Mouse (Mus musculus): ENCODE data around the gene Lrp5. TPM values are rescaled to one million over a fixed set of nuclear protein-coding genes. Genes with fewer than 3 reads are reported as not detected.
A peak's percentile ranks its signal among the peaks of the same experiment; 100 is the strongest.

The Lrp5 gene
- polyA plus RNA-seq, 1 experiment from 2014 or later = 1.4 TPM

GRCm38 (mm10) chr19:3709013-3709787 is 22.8 kb upstream of the Lrp5 start:
- no peak for ATAC-seq (ENCODE audit: low FRiP score, low read depth)
- H3K4me3 ChIP-seq = peak overlapping the region; percentile 90
- no peak overlapping the region for H3K27ac ChIP-seq (replicated peaks)
- peaks cover 29% of the 10 kb centered on the region for H3K4me1 ChIP-seq (replicated peaks)
- peak overlapping the region; percentile 68 for H3K4me2 ChIP-seq
- no peaks in the 10 kb centered on the region for H3K27me3 ChIP-seq
- WGBS = 47% methylated on average over 10 of the region's 10 CpGs
- H3K9me3 ChIP-seq = no peaks in the 10 kb centered on the region
- H3K36me3 ChIP-seq = no peaks in the 10 kb centered on the region
- peak overlapping the region; percentile 90 for H3K9ac ChIP-seq

DNA sequence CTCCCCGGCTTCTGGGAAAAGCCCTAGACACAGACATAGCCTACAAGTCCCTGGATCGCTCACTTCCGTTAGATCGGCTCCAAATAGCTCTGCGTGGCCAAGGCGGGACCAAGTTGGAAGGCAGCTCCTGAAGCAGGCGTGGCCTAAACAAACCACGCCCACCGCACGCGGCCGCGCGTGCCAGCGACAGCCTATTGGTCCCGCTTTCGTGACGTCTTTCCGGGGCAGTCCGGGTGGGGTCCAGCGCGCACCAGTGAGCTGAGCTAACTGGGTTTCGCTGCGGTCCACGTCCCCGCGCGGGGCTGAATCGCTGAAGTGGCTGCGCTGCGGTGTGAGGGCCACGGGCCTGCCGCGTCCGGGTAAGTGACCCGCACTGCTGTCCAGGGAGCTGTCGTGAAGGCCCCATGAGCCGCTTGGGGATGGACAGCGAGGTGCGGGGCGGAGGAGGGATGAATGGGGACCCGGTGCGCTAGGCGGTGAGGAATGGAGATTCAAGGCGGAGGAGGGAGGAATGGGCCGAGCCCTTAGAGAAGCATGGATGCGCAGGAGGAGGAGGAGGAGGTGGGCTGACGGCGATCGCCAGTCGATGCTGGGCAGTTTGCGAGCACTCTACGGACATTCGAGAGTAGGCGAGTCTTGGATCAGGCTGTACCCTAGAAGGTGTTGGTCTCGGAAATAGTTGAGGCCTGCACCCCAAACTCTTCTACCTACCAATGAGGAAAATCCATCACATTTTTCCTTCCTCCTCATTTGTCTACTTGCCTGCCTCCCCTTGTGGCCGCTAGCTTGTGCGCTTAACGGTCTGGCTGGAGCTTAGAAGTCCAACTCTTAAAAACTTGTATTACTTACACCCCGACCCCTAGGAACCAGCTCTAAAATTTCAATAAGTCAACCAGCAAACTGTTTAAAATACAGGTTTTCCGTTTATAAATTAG is 22.0 kb upstream of the Lrp5 start, which contains the start of gene 1810055G02Rik:
TSS of gene 1810055G02Rik (plus strand) at position 216 of the 935 bp plus-strand sequence.
- under 1% methylated on average over 61 of the region's 61 CpGs for WGBS
- Histone ChIP-seq H3K4me1 (replicated peaks) (peaks cover 29% of the 10 kb centered on the region), H3K27ac (replicated peaks) (peak within 1 kb of the TSS; percentile 95), H3K4me2 (peak within 1 kb of the TSS; percentile 68), H3K9me3 (no peaks in the 10 kb centered on the region), H3K27me3 (no peaks in the 10 kb centered on the region), H3K36me3 (no peaks in the 10 kb centered on the region), H3K4me3 (peak within 1 kb of the TSS; percentile 90), H3K9ac (peak within 1 kb of the TSS; percentile 90)
- peak; percentile 98 for ATAC-seq (ENCODE audit: low FRiP score, low read depth)

DNA sequence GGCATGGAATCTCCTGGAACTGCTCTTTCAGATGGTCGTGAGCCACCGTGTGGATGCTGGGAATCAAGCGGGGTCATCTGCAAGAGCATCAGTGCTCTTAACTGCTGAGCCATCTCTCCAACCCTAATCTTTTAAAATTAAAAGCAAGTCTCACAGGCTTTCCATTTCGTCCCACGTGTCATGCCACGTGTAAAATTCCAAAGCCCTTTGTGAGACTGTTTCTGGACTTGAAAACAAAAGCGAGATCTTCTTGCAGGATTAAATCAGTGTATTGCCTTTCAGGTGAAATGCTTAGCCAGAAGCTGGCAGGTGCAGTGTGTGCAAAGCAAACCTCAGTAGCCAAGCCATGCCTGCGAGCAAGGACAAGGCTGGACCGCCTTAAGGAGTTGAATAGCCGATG is 21.2 kb upstream of the Lrp5 start:
- Histone ChIP-seq H3K27ac (replicated peaks) (peak overlapping the region; percentile 95), H3K9ac (peak overlapping the region; percentile 90), H3K27me3 (no peaks in the 10 kb centered on the region), H3K4me2 (peak overlapping the region; percentile 68), H3K36me3 (no peaks in the 10 kb centered on the region), H3K4me1 (replicated peaks) (peaks cover 29% of the 10 kb centered on the region), H3K4me3 (peak overlapping the region; percentile 90), H3K9me3 (no peaks in the 10 kb centered on the region)
- ATAC-seq (ENCODE audit: low FRiP score, low read depth) = no peak
- WGBS = 35% methylated on average over 10 of the region's 10 CpGs

GRCm38 (mm10) chr19:3706258-3706657 is 19.9 kb upstream of the Lrp5 start:
- H3K4me1 ChIP-seq (replicated peaks) = peaks cover 29% of the 10 kb centered on the region
- H3K4me3 ChIP-seq = no peak overlapping the region
- no peak overlapping the region for H3K4me2 ChIP-seq
- H3K27ac ChIP-seq (replicated peaks) = no peak overlapping the region
- ATAC-seq (ENCODE audit: low FRiP score, low read depth) = no peak
- WGBS = 42% methylated on average over 1 of the region's 1 CpGs
- H3K9me3 ChIP-seq = no peaks in the 10 kb centered on the region
- no peaks in the 10 kb centered on the region for H3K36me3 ChIP-seq
- H3K9ac ChIP-seq = no peak overlapping the region
- H3K27me3 ChIP-seq = no peaks in the 10 kb centered on the region

- Histone ChIP-seq H3K27me3 (no peaks in the 10 kb centered on the region), H3K9me3 (no peaks in the 10 kb centered on the region), H3K4me2 (no peak overlapping the region), H3K4me3 (no peak overlapping the region), H3K4me1 (replicated peaks) (peaks cover 7% of the 10 kb centered on the region), H3K36me3 (no peaks in the 10 kb centered on the region), H3K9ac (no peak overlapping the region), H3K27ac (replicated peaks) (no peak overlapping the region)
- no peak for ATAC-seq (ENCODE audit: low FRiP score, low read depth)
- 84% methylated on average over 4 of the region's 4 CpGs for WGBS
Measured at GRCm38 (mm10) chr19:3702460-3702859, 16.1 kb upstream of the Lrp5 start.

DNA sequence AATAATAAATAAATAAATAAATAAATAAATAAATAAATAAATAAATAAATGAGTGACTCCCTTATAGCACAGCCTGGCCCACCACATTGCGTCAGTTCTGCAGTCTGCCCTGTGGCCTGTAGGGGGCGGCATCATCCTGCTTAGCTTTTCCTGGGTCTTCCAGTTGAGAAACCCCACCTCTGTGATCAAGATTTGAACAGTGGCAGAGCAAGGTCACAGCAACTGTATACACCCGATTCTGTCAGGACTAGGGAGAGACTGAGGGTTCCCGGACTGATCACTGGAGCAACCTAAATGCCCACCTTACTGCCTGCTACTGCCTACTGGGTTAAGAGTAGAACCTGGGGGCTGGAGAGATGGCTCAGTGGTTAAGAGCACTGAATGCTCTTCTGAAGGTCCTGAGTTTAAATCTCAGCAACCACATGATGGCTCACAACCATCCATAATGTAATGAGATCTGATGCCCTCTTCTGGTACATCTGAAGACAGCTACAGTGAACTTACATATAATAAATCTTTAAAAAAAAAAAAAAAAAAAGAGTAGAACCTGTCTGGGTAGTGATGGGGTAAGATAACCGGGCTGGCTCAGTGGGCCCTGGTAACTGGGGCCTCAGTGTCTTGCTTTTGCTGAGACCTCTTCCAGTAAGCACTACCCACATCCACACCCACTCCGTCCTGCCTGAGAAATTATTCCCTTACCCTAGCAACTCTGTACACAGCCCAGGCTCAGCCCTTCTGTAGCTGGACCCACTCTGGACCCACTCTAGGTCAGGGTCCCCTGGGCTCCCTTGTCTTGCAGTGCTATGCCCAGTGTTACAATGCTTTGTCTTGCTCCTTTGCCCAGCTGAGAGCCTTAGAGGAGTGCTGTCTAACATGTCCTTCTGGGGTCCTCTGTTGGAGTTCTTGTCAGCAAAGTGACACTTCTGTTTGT is 13.4 kb upstream of the Lrp5 start:
- H3K27ac ChIP-seq (replicated peaks) = no peak overlapping the region
- H3K36me3 ChIP-seq = no peaks in the 10 kb centered on the region
- H3K4me3 ChIP-seq = no peak overlapping the region
- H3K27me3 ChIP-seq = no peaks in the 10 kb centered on the region
- H3K9ac ChIP-seq = no peak overlapping the region
- H3K4me2 ChIP-seq = no peak overlapping the region
- WGBS = 36% methylated on average over 6 of the region's 6 CpGs
- ATAC-seq (ENCODE audit: low FRiP score, low read depth) = peak; percentile 54; the same call in 1 of the 2 replicates
- H3K4me1 ChIP-seq (replicated peaks) = no peaks in the 10 kb centered on the region
- no peaks in the 10 kb centered on the region for H3K9me3 ChIP-seq

DNA sequence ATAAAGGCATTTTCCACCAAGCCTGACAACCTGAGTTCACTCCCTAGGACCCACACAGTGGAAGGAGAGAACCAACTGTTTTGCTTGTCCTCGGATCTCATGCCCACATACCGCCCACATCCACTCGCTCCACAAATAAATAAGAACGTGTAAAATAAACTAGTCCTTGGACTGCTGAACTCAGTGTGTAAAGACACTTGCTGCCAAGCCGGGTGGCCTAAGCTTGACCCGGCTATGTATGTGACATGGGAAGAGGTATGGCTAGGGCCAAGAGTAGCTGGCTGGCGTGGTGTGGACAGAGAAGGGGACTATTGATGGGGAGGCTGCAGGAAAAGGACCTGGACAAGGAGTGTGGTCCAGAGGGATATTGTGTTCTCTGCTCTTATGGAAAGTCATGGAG is 11.7 kb upstream of the Lrp5 start:
- Histone ChIP-seq H3K4me1 (replicated peaks) (no peaks in the 10 kb centered on the region), H3K4me3 (no peak overlapping the region), H3K27me3 (no peaks in the 10 kb centered on the region), H3K9me3 (no peaks in the 10 kb centered on the region), H3K4me2 (no peak overlapping the region), H3K9ac (no peak overlapping the region), H3K36me3 (no peaks in the 10 kb centered on the region), H3K27ac (replicated peaks) (no peak overlapping the region)
- WGBS = 87% methylated on average over 7 of the region's 7 CpGs
- ATAC-seq (ENCODE audit: low FRiP score, low read depth) = no peak

GRCm38 (mm10) chr19:3695976-3696375 is 9.6 kb upstream of the Lrp5 start:
- 88% methylated on average over 8 of the region's 8 CpGs for WGBS
- Histone ChIP-seq H3K9me3 (no peaks in the 10 kb centered on the region), H3K27me3 (no peaks in the 10 kb centered on the region), H3K9ac (no peak overlapping the region), H3K4me3 (no peak overlapping the region), H3K4me2 (no peak overlapping the region), H3K27ac (replicated peaks) (no peak overlapping the region), H3K36me3 (no peaks in the 10 kb centered on the region), H3K4me1 (replicated peaks) (no peaks in the 10 kb centered on the region)
- no peak for ATAC-seq (ENCODE audit: low FRiP score, low read depth)

DNA sequence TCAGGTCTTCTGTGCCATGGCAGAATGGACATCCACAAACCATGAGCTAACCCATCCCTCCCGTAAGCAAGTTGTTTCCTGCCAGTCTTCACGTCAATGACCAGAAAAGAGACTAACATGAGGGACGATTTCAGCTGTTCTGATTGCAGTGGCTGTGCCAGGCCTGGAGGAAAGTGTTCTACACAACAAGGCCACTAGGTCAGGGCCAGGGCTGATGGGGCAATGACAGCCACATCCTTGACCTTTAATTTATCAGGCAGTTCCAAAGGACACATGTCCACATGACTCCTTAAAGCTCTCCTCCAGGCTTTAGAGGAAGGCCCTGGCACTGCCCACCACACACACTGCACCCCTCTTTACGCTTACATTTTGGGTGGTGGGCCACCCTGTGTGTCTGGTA is 9.1 kb upstream of the Lrp5 start:
- Histone ChIP-seq H3K9ac (no peak overlapping the region), H3K4me1 (replicated peaks) (no peaks in the 10 kb centered on the region), H3K27ac (replicated peaks) (no peak overlapping the region), H3K4me3 (no peak overlapping the region), H3K36me3 (no peaks in the 10 kb centered on the region), H3K9me3 (no peaks in the 10 kb centered on the region), H3K4me2 (no peak overlapping the region), H3K27me3 (no peaks in the 10 kb centered on the region)
- WGBS = 87% methylated on average over 4 of the region's 4 CpGs
- no peak for ATAC-seq (ENCODE audit: low FRiP score, low read depth)

GRCm38 (mm10) chr19:3695006-3695405 is 8.6 kb upstream of the Lrp5 start:
- H3K27me3 ChIP-seq = no peaks in the 10 kb centered on the region
- H3K4me1 ChIP-seq (replicated peaks) = no peaks in the 10 kb centered on the region
- no peak for ATAC-seq (ENCODE audit: low FRiP score, low read depth)
- H3K36me3 ChIP-seq = no peaks in the 10 kb centered on the region
- 74% methylated on average over 3 of the region's 3 CpGs for WGBS
- H3K9me3 ChIP-seq = no peaks in the 10 kb centered on the region
- H3K4me3 ChIP-seq = no peak overlapping the region
- no peak overlapping the region for H3K27ac ChIP-seq (replicated peaks)
- no peak overlapping the region for H3K4me2 ChIP-seq
- H3K9ac ChIP-seq = no peak overlapping the region

- Histone ChIP-seq H3K4me1 (replicated peaks) (no peaks in the 10 kb centered on the region), H3K4me3 (no peak overlapping the region), H3K27ac (replicated peaks) (no peak overlapping the region), H3K36me3 (no peaks in the 10 kb centered on the region), H3K4me2 (no peak overlapping the region), H3K9me3 (no peaks in the 10 kb centered on the region), H3K27me3 (no peaks in the 10 kb centered on the region), H3K9ac (no peak overlapping the region)
- 85% methylated on average over 2 of the region's 2 CpGs for WGBS
- ATAC-seq (ENCODE audit: low FRiP score, low read depth) = no peak
Measured at GRCm38 (mm10) chr19:3694476-3694875, 8.1 kb upstream of the Lrp5 start.
